Mouse (Mus musculus): ENCODE measurements around the gene Fgfr2.

Gene Fgfr2

DNA sequence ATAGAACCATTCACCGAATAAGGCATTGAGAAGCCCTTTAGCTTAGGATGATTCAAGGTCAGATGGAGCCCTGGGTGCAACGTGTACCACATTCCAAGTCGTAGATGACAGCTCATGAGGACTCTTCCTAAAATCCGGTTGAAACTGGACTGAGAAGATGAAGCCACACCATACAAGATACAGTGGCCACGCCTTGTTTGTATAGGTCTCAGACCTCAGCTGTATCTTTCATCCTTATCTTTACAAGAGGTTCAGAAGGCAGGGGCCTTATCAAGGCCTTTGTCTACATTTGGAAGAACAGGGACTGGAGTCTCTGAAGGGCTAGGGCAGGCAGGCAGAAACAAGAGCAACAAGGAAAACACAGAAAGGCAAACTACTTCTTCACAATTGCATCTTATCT, 2974.2 kb downstream of the Fgfr2 start:
- TF ChIP-seq GATA4 (IDR thresholded peaks at IDR 0.05; ENCODE audit: insufficient replicate concordance, low read length): no peak

DNA sequence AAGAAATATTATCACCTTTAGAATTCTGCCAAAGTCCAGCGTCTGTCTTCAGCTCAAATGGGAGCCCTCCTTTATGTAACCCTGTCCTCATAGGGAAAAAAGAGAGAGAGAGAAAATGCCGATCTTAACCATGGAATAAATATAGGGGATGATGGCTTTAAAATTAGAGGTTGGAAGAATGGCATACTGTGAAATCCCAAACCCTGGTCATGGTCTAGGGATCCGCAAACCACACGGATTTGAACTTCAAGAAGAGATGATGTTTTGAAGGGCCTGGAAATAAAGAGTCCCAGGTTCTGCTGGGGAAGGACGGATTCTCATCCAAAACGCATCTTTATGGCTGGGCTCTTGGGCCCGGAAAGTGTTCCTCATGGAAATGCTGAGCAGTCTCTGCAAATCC, 2975.9 kb downstream of the Fgfr2 start:
- no peak for TF ChIP-seq GATA4 (IDR thresholded peaks at IDR 0.05; ENCODE audit: insufficient replicate concordance, low read length)

DNA sequence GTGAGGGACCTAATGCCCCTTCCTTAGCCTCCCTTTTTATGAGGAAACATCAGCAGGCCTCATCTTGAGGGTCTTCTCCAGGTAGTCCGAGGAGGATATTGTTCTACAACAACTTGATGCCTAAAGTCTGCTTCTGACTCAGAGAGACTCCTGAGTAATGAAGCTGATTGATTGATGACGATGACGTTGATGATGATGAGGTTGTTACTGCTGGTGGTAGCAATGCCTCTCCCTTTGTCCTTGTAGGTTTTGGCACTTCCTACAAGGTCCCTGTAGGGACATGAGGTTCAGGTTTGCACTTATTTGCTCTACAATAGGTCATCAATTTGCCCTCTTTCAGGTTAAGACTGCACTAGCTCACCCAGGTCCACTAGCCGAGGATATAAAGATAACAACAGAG, 2977.9 kb downstream of the Fgfr2 start:
- no peak for TF ChIP-seq GATA4 (IDR thresholded peaks at IDR 0.05; ENCODE audit: insufficient replicate concordance, low read length)

DNA sequence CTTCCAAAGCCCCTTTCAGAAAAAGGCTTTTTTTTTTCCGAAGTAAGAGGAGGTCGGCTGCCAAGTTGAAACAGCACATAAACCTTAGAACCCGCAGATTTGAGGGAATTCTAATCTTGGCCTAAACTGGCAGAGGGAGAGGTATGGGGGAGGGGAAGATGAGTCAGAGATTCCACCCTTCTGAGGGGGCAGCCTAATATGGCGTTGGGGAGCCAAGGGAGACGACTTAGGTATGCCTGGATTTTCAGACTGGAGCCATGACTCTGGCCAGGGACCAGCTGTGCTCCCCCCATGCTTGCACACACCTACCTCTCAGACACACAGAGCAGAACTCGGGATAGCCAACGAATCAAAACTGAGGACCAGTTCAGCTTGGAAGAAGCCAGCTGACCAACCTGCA, 2979.8 kb downstream of the Fgfr2 start:
- no peak for TF ChIP-seq GATA4 (IDR thresholded peaks at IDR 0.05; ENCODE audit: insufficient replicate concordance, low read length)

DNA sequence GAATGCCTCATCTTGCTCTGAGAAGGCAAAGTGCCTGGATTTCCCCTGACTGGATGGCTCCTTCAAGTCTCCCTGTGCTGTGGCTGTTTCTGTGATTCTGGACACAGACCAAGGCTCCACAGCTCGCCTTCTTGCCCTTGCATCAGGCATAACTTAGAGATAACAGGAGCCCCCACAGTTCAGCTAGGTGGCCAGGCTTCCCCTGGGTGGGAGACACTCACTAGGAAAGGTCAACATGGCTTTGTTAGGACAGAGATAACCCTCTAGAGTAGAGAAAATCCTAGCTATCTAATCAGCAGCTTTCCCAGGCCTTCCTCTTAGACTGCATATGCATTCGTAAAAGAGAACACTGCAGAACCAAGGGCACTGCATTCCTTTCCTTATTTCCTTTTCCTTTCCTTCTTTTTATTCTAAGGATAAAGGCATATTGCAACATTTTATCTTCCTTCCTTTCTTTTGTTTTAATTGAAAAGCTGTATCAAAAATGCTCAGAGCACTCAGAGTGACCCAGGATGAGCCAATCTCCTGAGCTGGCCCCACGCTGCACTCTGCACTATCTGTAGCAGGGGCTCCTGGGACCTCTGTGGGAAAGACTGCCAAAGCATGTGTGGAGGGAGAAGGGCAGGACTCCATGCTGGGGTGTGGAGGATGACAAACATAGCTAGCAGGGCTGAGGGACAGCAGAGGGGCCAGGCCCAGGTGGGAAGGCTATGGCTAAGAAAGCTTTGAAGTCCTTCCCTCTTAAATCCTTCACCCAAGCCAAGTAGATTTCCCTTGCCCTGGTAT, 2981.9 kb downstream of the Fgfr2 start:
- no peak for TF ChIP-seq GATA4 (IDR thresholded peaks at IDR 0.05; ENCODE audit: insufficient replicate concordance, low read length)

DNA sequence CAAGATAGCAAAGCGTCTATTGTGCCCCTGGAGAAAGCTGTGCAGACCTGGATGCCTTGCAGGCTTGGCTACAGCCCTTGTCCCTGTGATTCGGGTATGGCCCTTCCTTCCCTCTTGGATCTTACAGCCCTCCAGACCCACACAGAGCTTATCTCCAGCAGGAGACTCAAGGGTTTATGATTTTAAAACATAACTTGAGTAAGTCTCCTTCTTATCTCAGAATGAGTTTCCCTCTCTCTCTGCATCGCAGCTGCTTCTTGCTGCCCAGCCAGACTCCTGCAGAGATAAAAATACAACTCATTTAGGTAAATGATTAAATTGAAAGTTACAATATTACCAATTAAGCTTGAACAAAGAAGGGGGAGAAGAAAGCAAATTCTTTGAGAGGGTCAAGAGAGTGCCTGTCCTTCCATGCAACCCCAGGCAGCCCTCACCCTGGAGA, 2988.2 kb downstream of the Fgfr2 start:
- TF ChIP-seq GATA4 (IDR thresholded peaks at IDR 0.05; ENCODE audit: insufficient replicate concordance, low read length): no peak

DNA sequence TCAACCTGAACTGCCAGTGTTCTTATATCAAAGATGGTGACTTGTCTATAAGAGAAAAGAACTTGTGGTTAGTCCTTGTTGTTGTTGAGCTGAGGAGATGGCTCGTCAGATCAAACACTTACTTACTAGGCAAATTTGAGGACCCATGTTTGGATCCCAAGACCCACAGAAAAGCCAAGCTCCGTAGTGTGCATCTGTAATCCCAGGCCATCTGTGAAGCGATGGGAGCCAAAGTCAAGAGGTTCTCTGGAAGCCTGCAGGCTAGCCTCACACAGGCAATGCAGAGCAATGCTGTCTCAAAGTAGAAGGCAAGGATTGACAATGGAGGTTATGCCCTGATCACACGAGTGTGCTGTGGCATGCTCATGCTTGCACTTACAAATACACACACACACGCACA, 2992.9 kb downstream of the Fgfr2 start:
- TF ChIP-seq GATA4 (IDR thresholded peaks at IDR 0.05; ENCODE audit: insufficient replicate concordance, low read length): no peak

DNA sequence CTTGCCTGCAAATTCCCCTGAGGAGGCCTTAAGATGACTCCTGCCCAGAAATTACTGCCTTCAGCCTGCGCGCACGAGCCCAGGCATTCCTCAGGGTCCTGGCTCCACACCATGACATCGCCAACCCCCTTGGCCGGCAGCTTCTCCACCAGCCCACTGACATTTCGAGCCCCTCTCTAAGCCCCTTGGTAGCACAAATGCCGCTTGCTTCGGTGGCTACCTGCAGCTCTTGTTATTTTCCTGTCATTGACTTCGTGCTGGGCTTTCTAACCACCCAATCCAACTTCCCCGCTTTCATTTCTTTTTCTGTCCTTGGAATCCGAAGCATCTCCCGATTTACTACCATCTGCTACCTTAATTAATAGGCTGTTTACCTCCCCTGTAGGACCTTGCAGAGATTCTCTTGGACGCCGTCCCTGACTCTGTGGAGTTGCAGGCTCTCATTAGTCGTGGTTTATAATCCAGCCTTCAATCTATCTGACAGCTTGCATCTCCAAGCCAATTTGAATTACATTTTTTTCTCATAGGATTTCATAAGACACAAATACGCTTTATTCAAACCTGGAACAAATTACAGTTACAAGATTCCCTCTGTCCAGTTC, 2993.7 kb downstream of the Fgfr2 start:
- TF ChIP-seq GATA4 (IDR thresholded peaks at IDR 0.05; ENCODE audit: insufficient replicate concordance, low read length): no peak

DNA sequence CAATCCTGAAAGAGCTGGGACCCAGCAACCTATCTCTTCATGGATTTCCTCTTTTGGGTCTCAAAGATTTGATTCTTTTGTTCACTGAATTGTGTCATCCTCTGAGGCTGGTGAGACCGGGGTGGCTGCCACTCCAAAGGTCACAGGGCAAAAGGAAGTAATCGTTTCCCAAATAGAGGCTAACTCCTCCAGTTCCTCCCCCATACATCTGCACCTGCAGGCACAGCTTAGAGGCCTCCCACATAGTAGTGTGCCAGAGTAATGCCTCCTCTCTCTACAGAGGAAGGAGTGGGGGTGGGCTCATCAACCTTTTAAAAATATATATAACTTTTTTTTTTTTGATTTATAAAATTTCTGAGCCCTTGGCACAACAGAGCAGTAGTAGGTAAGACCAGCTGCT, 3001.6 kb downstream of the Fgfr2 start:
- no peak for TF ChIP-seq GATA4 (IDR thresholded peaks at IDR 0.05; ENCODE audit: insufficient replicate concordance, low read length)

DNA sequence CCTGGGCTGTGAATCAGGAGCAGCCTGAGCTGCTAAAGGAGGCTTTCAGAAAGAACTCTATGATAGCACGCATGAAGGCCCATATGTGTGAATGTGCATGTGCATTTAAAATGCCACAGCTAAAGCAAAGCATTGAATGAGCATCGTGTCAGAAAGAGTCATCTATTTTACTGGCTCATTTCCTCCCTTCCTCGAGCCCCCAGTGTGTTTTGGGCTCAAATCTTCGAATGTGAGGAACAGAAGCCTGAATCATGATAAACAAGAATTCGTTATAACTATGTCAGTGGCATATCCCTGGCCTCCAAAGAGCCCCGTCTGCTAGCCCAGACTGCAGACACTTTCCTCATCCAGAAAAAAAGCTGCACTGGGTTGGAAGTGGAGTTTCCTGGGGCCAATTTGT, 3003.7 kb downstream of the Fgfr2 start:
- no peak for TF ChIP-seq GATA4 (IDR thresholded peaks at IDR 0.05; ENCODE audit: insufficient replicate concordance, low read length)

DNA sequence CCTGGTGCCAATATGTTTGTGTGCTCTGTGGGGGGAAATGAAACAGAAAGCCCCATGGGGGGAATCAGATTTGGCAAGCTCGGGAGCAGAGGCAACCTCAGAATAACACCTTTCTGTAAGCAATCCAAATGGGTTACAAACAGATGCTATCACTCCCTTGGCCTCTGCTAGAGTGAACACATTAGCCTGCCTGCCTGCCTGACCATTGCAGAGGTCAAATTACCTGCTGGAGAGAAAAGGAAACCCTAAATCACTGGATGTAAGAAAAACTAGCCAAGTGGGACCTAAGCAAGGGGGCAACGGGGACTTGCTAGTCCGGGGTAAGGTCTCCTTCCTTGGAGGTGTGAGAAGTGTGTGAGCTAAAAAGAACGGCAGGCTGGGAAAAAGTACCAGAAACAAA, 3004.4 kb downstream of the Fgfr2 start:
- TF ChIP-seq GATA4 (IDR thresholded peaks at IDR 0.05; ENCODE audit: insufficient replicate concordance, low read length): no peak

DNA sequence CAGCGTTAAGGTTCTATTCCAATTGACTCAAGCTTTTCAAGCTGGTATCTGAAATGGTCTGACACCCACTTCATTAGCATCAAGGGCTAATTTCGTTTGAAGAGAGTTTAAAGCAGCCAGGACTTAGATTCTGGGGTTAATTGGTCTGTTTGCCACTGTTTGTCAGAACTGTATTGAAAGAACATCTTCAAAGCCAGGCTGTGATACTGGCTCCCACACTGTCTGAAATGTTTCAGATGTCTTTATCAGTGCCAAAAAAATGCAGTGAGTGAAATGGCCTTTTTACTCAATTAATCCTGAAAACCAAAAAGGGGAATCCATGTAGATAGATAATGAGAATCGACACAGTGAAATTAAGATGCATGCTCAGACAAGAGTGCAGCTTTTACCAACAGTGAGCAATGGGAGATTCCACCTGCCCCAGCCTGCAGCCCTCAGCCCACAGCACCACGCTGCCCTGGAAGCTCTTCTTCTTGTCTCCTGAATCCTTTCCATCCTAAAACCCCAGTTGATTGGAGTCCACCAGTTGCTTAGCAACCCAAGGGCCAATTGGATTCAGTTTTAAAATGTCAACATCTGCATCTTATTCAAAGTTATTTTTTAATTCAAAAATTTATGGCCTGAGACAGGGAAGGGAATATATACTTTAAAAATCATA, 3005.6 kb downstream of the Fgfr2 start:
- TF ChIP-seq GATA4 (IDR thresholded peaks at IDR 0.05; ENCODE audit: insufficient replicate concordance, low read length): no peak

DNA sequence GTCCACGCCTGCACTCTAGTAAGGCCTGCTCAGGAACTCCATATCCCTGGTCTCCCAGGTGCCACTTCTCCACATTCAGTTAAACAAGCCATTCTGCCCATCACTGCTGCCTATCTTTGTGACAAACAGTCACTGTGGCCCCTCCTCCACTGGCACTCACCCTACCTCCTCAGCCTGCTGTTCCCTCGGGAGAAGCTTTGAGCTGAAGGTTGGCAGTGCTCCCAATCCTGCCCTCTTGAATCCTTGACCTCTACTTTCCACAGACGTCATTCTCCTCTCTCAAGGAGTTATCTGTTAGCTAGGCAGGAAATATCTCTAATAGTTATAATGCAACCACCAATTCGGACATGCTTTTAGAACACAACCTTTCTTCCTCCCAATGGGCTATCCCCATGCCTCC, 3008.7 kb downstream of the Fgfr2 start:
- TF ChIP-seq GATA4 (IDR thresholded peaks at IDR 0.05; ENCODE audit: insufficient replicate concordance, low read length): no peak
